Mouse (Mus musculus) ES-Bruce4 (cell line): ENCODE results near the gene Ppp6r2.

Experiments used
- CTCF ChIP-seq: IDR thresholded peaks from one replicate; pipeline ENCODE4 v1.8.1; 2011; ENCODE audit warnings: low read depth, low read length
- EP300 ChIP-seq: IDR thresholded peaks from 2 replicates; pipeline ENCODE4 v1.6.1; 2011; ENCODE audit warnings: low read depth, low read length; ENCODE audit not compliant: insufficient read depth
- POLR2A ChIP-seq: IDR thresholded peaks from one replicate; pipeline ENCODE4 v1.8.1; 2011; ENCODE audit warnings: low read length; ENCODE audit not compliant: insufficient read depth

GRCm38 (mm10) chr15:89264485-89264884 lies 53.1 kb downstream of the Ppp6r2 start:
- TF ChIP-seq CTCF = no peak
- TF ChIP-seq POLR2A = no peak
- TF ChIP-seq EP300 = no peak
